Mouse (Mus musculus) embryo, embryonic 10 days (tissue): ENCODE data around the gene Tmem235.
"Not testable (repeated sequence)": the region's sequence is repeated elsewhere in the genome, so short reads cannot be mapped to it uniquely, and the experiment has no call there.

Experiments used
- DNase-seq: peaks from one replicate; pipeline ENCODE4 v3.0.0-alpha.2; 2015; ENCODE audit warnings: low spot score

The Tmem235 gene

DNA sequence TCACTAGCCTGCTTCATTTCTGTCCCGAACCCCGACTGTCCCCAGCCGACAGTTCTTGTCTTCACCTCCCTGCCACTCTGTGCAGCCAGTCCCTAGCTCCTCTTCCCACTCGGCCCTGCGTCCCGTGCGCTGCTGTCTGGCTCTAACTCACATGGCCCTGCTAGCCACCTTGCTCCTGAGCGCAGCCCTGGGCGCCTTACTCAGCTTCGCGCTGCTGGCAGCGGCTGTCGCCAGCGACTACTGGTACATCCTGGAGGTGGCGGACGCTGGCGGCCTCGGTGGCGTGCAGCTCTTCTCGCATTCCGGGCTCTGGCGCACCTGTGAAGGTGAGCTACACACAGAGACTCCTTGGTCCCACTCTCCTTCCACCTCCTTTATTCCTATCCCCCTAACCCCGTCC is at the start of gene Tmem235:
Tmem235 (plus strand) TSS at position 152 of the 400 bp plus-strand sequence.
- peak; percentile 33 for DNase-seq

DNA sequence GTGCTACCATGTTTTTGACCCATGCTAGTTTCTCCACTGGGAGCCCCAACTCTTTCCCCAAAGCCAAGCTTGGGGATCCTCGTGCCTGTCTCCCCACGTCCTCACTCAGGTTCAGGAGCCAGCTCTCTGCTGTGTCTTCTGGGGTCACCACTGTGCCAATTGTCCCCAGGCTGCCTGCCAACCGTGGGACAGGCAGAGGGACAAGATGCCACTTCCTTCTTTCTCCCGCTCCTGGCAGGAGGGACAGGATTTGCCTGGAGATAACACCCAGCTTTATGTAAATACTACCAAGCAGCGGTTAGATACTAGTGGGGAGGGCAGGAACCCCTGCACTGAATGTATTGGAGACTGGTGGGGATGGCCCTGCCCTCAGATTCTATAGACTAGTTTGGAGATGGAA is 46.7 kb upstream of the Tmem235 start:
- DNase-seq = no peak

DNA sequence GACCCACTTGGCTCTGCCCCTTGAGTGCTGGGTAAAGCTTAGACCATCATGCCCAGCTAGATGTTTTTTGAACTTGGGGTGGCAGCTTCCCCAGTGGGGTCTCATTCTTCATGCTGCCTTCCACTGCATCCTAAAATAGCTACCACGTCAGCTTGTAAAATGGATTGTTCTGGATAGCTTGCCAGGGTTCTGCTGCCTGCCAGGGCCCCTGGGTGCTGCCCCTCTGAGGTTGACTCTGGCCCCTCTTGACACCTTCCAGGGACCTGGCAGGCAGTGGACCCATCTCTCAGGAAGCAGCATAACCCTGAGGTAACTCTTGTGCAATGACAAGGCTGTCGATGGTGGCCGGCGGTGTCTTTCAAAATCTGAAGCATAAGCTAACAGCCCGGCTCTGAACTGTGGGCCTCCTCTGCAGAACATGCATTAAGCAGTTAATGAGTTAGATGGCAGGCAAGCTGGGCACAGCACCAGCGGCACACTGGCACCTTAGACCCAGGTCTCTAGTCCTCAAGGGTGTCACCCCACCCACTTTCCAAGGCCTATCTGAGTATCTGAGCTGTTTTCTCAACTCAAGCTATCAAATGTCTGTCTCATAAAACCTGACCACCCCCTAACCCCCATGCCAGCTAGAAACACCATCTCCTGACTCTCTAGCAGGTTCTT is 45.7 kb upstream of the Tmem235 start:
- no peak for DNase-seq

DNA sequence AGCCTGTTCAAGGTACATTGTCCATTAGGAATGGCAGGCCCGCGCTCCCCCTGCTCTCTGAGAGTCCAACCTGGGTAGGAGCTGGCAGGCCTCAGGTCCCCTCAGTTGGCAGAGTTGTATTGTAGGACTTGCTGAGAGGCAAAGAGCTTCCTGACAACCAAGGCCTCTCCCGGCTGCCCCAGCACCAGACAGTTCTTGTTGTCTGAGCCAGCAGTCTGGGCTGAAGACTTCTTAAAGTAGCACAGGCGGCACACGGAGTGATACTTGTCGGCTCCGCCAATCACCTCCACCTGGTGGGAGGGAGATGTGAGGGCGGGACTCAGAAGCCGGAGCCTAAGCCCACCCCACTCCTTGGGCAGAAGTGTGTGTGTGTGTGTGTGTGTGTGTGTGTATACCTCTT is 44.7 kb upstream of the Tmem235 start:
- not testable (repeated sequence) for DNase-seq

DNA sequence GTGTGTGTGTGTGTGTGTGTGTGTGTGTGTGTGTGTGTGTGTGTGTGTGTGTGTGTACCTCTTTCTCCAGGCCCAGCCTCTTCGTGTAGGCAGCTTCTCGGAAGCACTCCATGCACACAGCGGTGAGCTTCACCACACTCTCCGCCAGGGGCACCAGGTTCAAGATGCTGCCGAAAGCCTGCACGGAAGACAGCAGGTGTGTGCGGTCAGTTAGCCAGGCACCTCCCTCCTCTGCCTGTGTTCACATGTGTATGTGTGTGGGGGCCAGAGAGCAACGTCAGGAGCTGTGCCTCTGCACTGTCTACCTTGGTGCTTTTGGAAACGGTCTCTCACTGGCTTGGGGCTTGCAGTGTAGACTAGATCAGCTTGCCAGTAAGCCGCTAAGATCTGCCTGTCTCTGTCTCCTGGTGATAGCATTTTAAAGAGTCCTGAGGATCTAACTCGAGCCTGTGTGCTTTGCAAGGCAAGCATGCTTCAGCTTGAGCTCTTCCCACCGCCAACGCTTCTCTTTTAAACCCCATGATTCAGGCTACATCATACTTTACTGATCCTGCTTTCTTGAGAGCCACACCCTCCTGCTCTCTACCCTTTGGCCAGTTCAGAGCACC is 44.1 kb upstream of the Tmem235 start:
- no peak for DNase-seq

DNA sequence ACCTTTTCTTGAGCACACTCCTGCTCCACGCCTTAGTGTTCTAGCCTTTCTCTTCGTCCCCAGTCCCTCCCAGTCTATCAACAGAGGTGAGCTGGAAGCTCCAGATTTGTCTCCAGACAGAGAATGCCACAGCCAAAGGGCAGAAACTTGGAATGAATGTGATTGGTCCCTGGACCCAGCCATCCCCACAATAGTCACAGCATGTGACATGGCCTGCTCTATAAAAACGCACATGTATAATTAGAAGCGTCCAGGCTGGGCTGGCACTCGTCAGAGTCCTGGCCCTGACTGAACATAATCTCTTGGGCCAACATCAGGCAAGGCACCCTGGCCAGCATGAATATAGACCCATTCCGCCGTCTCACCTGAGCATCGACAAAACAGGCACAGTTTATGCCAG is 41.5 kb upstream of the Tmem235 start:
- DNase-seq = no peak

DNA sequence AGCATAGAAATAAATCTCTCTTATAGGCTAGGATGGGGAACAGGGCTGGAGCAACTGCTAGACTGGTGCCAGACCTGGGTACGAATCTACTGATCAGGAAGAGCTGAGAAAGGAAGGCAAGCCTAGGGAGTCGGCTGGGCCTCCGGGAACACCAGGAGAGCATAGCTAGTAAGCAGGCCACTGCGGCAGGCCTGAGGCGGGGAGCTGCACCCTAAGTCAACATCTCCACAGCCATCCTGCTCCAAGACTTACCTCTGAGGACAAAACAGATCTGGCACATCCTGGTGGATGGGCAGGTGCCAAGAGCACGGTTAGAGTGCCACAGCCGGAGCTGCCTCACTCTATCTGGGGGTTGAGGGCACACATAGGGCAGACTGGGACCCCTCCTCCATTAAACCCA is 40.4 kb upstream of the Tmem235 start:
- DNase-seq = no peak

DNA sequence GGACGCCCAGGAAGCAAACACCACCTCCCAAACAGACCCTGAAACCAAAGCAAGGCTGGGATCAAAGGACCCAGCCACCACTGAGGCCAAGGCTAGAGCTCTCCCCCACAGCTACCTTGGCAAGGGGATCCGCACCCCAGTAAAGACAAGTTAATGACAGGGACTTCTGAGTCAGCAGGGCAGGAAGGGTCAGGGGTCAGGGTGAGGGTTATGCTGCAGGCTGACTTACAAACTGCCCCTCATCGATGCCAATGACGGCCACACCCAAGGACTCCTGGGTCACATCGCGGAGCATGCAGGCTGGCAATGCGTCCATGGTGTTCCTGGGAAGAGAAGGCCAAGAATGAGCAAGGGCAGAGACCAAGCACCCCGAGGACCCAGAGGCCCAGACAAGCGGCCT is 38.7 kb upstream of the Tmem235 start:
- no peak for DNase-seq

DNA sequence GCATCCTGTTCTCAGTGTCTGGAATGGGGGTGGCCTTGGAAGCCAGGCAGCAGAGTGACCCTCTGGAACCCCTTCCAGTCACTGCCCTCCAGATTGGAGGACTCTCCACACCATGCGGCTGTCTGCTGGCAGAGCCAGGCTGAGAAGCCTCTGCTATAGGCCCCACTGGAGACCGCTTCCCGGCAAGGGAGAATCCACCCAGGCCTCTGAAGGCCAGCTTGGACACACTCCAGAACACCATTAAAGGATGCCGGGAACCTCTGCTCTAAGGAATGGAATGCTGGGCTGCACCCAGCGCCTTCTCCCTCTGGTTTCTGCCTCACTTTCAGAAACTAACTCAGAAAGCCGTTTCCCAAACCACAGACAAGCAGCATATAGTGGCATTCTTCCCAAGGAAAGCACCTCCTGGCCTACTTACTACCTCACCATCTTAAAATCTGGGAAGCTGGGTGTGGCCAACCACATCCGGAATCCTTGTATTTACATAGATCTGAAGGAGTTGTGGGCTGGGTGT is 37.8 kb upstream of the Tmem235 start:
- DNase-seq = no peak

DNA sequence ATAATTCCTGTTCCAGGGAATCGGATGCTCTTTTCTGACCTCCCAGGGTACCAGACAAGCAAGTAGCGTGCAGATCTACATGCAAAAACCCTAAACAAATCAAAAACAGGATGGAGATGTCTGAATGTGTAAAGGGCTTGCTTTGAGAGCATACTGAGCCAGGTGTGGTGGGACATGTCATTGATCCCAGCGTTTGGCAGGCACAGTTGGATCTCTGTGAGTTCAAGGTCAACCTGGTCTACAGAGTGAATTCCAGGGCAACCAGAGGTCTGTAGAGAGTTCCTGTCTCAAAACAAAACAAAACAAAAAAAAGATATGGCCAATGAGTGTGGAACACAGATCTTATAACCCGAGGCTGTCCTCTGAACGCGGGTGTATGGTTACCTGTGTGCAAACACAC is 37.1 kb upstream of the Tmem235 start:
- no peak for DNase-seq

DNA sequence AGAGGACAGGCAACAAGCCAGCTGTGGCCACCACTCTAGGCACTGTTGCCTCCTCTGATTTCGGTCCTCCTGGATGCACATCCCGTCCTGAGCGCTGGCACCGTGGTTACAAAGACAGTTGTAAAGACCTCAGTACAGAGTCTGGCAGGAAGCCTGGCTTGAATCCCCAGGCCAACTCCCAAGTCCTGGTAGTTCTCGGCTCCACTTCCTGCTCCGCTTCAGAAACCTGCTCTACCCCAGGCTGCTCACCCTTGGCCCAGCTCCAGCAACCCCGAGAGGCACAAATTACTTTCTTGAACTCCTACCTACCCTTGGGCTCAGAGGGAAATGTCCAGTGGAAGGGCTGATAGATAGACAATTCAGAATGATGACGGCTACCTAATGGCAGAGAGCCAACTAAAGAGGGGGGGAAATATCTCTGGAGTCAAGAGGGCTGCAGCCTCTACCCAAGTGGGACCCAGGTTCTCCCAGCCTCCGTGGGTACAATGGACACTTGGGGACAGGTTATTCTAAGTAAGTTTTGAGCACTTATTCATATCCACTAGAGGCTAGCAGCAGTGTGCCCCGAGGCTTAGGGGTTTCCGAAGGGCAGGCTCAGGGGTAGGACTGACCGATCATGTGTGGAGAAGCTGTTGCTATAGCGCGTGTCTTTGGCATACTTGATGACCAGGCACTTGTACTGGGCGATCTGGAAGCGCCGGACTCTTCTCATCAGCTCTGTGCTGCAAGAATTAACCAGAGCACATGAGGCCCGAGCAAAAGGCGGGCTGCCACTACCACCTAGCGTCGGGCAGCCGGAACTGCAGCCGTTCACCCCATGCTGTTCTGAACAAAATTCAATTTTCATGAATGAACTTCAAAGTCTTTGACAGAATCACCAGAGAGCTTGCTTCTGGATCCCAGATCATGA is 36.2 kb upstream of the Tmem235 start:
- peak; percentile 92 for DNase-seq

DNA sequence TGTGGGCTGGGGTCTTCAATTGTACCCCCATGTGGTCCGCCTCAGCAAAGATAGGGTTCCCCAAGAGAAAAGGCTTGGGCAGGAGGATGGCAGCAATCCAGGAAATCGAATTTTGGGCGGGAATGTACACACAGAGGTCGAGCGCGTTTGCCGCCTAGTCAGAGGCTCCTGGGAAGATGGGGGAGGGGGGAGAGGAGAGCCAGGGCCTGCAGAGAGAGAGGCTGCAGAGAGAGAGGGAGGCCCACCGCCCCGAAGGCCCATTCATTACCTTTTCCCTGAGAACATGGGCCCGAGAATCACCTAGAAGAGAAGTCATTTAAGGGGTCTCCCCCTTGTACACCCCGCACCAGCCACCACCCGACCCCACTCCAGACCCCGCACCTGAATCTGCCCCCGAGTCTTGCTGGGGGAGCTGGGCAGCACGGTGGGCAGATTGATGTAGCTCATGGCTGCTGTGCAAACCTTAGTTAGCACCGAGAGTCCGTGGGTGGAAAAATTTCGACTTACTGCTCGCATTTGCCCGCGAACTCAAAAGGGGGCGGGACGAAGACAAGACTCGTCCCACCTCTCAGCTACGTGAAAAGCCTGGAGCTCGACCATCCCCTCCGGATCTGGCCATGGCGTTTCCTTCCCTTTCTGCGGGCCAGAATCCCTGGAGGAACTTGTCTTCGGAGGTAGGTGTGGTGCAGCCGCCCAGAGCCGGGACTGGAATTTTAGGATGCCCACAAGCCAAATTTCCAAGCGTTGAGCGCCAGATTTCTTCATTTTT is 35.0 kb upstream of the Tmem235 start, which contains the start of the genes Afmid and Tk1:
Afmid (plus strand) TSS at position 592 of the 769 bp plus-strand sequence.
Tk1 (minus strand) TSS at position 760 of the 769 bp plus-strand sequence.
- DNase-seq = peak; percentile 94

DNA sequence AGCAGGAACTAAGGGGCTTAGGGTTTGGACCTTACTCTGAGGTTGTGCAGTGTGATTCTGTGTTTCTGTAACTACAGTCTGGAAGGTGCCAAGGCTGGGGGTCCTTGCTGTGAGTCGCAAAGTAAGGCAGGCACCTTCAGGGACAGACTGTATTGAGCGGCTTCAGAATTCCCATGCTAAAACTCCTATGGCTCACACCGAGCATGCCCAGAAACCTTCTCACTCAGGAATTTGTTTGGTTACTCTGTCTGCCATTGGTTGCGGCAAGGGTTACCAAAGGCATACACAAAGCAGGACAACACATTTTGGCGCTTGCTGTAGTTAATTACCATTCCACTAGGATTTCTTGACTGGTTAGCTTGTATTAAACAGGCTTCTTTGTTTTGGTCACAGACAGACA is 34.4 kb upstream of the Tmem235 start:
- peak; percentile 62 for DNase-seq

DNA sequence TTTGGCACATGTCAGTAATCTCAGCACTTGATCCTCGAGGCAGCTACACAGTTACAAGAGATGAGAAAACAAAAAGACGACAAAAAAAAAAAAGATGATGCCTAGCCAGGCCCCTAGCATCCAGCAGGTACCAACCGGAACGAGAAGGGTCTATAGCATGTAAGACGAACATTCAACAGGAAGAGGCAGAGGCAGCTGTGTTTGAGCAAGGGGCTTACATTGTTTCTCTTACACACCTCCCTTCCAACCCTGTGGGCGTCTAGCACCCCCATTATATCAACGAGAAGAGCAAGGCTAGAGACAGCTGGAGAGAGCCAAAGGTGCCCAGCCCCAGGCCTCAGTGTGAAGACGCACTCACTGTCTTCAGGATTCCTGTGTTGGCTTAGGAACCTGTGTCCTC is 33.6 kb upstream of the Tmem235 start:
- no peak for DNase-seq

DNA sequence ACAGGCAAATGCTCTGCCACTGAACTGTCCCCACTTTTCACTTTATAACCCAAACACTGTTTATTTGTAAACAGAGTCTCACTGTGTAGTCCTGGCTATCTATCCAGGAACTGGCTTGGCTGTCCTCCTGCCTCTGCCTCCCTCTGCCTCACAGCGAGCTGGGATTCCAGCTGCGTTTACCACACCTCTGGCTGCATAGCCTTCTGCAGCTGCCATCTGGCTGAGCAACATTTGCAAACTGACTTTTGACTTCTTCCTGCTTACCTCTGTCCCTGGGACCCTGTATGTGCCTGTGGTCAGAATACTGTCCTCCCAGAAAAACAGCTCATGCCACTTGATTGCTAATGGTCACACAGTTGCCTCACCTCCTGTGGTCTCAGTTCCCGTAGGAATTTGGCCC is 33.2 kb upstream of the Tmem235 start:
- DNase-seq = no peak

DNA sequence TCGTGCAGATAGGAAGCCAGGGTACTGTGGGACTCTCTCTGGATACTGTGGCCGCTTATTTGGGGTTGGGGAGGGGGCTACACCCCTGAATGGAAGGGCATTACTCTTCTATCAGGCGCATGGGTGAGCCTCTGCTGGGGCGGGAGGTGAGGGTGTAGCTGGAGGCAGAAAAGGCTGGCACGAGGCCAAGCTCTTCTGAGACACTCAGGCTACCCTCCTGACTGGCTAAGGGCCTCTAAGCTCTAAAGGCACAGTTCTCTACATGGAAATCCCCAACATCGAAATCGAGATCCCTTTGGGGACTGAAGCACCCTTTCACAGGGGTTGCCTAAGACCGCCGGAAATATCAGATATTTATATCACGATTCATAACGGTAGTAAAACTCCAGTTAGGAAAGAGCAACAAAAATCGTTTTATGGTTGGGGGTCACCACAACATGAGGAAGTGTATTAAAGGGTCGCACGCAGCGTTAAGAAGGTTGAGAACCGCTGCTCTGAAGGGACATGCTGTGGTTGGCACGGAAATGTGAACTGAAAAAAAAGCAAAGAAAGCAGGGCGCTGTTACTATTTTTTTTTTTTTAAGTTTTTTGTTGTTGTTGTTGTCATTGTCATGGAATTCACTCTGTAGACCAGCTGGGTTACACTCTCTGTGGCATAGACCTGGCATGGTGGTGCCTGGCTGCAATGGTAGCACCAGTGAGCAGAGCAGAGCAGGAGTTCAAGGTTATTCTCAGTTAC is 32.2 kb upstream of the Tmem235 start:
- no peak for DNase-seq

DNA sequence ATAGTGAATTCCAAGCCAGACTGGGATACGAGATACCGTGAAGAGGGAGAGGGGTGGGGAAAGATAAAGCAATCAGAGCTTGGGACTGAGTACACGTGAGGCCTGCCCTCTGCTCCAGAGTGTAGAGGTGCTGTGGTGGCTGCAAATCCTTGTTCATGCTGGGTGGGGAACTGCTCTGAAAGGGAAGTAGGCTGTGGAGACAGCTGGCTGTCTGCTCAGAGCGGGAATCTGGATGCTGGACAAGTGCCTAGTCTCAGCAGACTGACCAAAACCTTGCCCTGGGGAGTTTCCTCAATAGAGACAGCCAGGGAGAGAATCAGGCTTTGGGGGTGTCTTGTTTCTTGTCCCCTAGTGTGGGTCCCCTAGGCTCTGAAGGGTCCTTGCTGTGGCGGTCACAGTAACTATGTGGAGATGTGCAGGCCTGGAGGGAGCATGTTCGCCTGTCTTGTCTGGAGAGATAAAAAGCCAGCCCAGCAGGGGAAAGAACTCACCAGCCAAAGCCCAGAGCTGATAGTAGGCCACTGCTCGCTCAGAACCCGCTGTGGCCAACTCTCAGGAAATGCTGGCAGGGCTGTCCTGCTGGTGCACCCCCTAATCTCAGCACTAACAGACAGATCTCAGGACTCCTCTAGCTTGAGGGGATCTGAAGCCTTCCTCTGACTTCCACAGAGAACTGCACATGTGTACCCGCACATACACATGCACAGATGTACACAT is 31.5 kb upstream of the Tmem235 start:
- no peak for DNase-seq

DNA sequence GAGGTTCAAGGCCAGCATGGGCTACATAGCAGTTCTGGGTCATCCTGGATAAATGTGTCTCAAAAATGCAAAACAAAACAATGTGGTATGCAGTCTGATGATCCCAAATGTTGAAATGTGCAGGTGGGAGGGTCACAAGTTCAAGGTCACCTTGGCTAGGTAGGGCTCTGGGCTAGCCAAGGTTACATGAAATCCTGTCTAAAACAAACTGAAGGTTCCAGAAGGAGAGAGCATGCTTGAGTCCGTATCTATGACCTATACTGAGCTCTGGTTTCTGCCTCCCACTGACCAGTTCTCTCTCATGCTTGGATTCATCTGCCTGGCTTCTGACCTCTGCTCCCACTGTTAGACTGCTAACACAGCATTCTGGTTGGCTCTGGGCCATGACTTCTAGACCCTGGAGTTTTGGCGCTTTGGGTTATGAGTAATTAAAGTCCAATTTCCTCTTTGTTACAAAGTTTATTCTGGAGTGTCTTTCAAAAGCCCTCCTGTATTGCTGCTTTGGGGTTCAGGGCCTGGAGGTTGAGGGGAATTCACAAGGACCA is 30.8 kb upstream of the Tmem235 start:
- DNase-seq = no peak

DNA sequence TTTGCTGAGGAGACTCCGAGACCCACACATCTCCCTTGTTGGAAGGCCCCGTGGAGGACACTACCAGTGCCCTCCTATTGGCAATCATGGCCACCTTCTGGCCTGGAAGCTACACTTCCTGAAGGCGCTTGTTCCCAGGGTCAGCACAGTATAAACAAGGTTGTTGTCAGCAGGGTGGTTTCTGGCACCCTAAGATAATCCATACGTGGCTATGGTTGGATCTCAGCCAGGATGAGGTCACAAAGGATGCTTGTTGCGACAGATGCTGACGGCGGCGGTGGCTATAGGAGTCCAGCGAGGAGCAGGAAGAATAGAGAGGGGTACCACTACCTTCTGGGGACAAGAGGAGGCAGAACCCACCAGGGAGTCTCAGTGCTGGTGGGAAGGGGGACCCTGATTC is 30.2 kb upstream of the Tmem235 start:
- no peak for DNase-seq
